In the genomic region with DNA sequence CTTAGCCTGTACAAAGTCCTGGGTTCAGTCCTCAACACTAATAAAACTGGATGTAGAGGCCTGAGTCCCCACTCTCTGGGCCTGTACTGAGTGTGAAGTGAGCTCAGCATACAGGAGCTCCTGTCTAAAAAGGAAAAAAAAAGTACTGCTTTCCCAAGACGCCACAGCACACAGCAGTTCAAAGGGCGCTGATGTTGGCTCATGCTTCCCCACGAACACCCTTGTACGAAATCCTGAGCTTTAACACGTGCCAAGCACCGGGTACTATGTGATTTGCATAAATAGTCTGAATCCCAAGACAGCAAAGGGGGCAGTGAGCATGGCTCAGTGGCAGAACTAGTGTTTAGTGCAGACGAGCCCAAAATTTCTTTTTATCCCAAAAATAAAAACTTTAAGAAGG, we compare ENCODE assay signal across 10 mouse cellular contexts. TPM values are rescaled to one million over a fixed set of nuclear protein-coding genes. Genes with fewer than 3 reads are reported as not detected.
DNase-seq lines count a peak whose midpoint lies in the region; ATAC-seq and TF ChIP-seq lines count a peak whose summit lies in the region.
"Had no signal": no experiment of that assay in that cellular context is flagged by ENCODE, and none has a peak within 500 bp of the region (broad histone marks: within the 10 kb centered on the region; RNA-seq: fewer than 3 reads in every experiment).

No protein-coding gene starts in this region.

- TF ChIP-seq CTCF in brain, embryonic 14.5 days (IDR thresholded peaks at IDR 0.05; ENCODE audit: borderline replicate concordance, extremely low read depth, insufficient read depth, insufficient read length): no peak

- H3K9me3 ChIP-seq in hindbrain, embryonic 15.5 days: no peaks in the 10 kb centered on the region
- H3K9me3 ChIP-seq in hindbrain, embryonic 14.5 days (ENCODE audit: control insufficient read depth, low read length): no peaks in the 10 kb centered on the region
- H3K9me3 ChIP-seq in midbrain, embryonic 14.5 days (ENCODE audit: control insufficient read depth, low read length): no peaks in the 10 kb centered on the region

- WGBS in hindbrain, embryonic 15.5 days: 48% methylated on average over 7 of the region's 7 CpGs
- 53% methylated on average over 7 of the region's 7 CpGs for WGBS in hindbrain, embryonic 14.5 days
- WGBS in midbrain, embryonic 14.5 days: 56% methylated on average over 7 of the region's 7 CpGs

- peak overlapping the region; percentile 3; the same call in 1 of the 2 replicates for H3K4me2 ChIP-seq in hindbrain, embryonic 15.5 days
- H3K4me2 ChIP-seq in hindbrain, embryonic 14.5 days (replicated peaks): no peak overlapping the region
- H3K4me2 ChIP-seq in midbrain, embryonic 14.5 days (ENCODE audit: low read length): peak overlapping the region; percentile 20; the same call in 1 of the 2 replicates

- H3K27ac ChIP-seq in hindbrain, embryonic 15.5 days (replicated peaks): no peak overlapping the region
- no peak overlapping the region for H3K27ac ChIP-seq in hindbrain, embryonic 14.5 days
- no peak overlapping the region for H3K27ac ChIP-seq in midbrain, embryonic 14.5 days (replicated peaks; ENCODE audit: low read depth, low read length)

- no peak for TF ChIP-seq POLR2A in brain, embryonic 14.5 days (IDR thresholded peaks at IDR 0.05; ENCODE audit: borderline replicate concordance, extremely low read depth, insufficient read depth, insufficient read length, poor library complexity, severe bottlenecking)

- no peak for DNase-seq in hindbrain, embryonic 14.5 days (ENCODE audit: low spot score)
- peak; percentile 34 for DNase-seq in brain, embryonic 14.5 days (ENCODE audit: low read depth)
- peak; percentile 87 for DNase-seq in kidney, adult 9 months
- no peak for DNase-seq in midbrain, embryonic 14.5 days
- no peak for DNase-seq in thymus, adult 18-20 months
- DNase-seq in embryo, embryonic 10.5 days (ENCODE audit: low spot score): no peak
- DNase-seq: adrenal gland, adult 8-10 months; left cerebral cortex, postnatal 4 days; thymus, postnatal 25 days had no signal

- H3K36me3 ChIP-seq in hindbrain, embryonic 15.5 days: no peaks in the 10 kb centered on the region
- no peaks in the 10 kb centered on the region for H3K36me3 ChIP-seq in hindbrain, embryonic 14.5 days (replicated peaks; ENCODE audit: control insufficient read depth, insufficient read depth)
- no peaks in the 10 kb centered on the region for H3K36me3 ChIP-seq in midbrain, embryonic 14.5 days (ENCODE audit: control insufficient read depth, insufficient read depth, low read length)

- peaks cover 46% of the 10 kb centered on the region for H3K4me1 ChIP-seq in hindbrain, embryonic 15.5 days (replicated peaks)
- peaks cover 37% of the 10 kb centered on the region for H3K4me1 ChIP-seq in hindbrain, embryonic 14.5 days (replicated peaks; ENCODE audit: control insufficient read depth, insufficient read depth, low read length)
- peaks cover 33% of the 10 kb centered on the region for H3K4me1 ChIP-seq in midbrain, embryonic 14.5 days (ENCODE audit: control insufficient read depth, insufficient read depth, low read length)

- ATAC-seq in hindbrain, embryonic 15.5 days (ENCODE audit: low FRiP score, low read depth): no peak
- ATAC-seq in hindbrain, embryonic 14.5 days (ENCODE audit: low FRiP score): no peak
- ATAC-seq in midbrain, embryonic 14.5 days (ENCODE audit: low FRiP score, low TSS enrichment): no peak

- H3K4me3 ChIP-seq in hindbrain, embryonic 15.5 days: no peak overlapping the region
- no peak overlapping the region for H3K4me3 ChIP-seq in hindbrain, embryonic 14.5 days (replicated peaks; ENCODE audit: low read length)
- no peak overlapping the region for H3K4me3 ChIP-seq in midbrain, embryonic 14.5 days (replicated peaks; ENCODE audit: low read depth, low read length)

- H3K27me3 ChIP-seq in hindbrain, embryonic 15.5 days: no peaks in the 10 kb centered on the region
- no peaks in the 10 kb centered on the region for H3K27me3 ChIP-seq in hindbrain, embryonic 14.5 days (ENCODE audit: control insufficient read depth, insufficient read depth, low read length)
- no peaks in the 10 kb centered on the region for H3K27me3 ChIP-seq in midbrain, embryonic 14.5 days (ENCODE audit: control insufficient read depth, insufficient read depth, low read length)

- no peak overlapping the region for H3K9ac ChIP-seq in hindbrain, embryonic 15.5 days
- no peak overlapping the region for H3K9ac ChIP-seq in hindbrain, embryonic 14.5 days
- no peak overlapping the region for H3K9ac ChIP-seq in midbrain, embryonic 14.5 days (replicated peaks; ENCODE audit: low read length)

RNA-seq across cellular contexts. Expression of a gene that starts 4.4 kb away (rescaled TPM):
- polyA plus RNA-seq in hindbrain, embryonic 15.5 days (2015; fragmentation: Nextera tagmentation; extraction: Ambion mirVana): 14.1 and 14.4 TPM in 2 replicates
- 19.6 and 19.8 TPM in 2 replicates for polyA plus RNA-seq in hindbrain, embryonic 14.5 days (2014; fragmentation: Nextera tagmentation; extraction: Ambion mirVana)
- polyA plus RNA-seq in brain, embryonic 14.5 days (2012; rRNA removed): 20.5 and 24.5 TPM in 2 replicates
- polyA plus RNA-seq in midbrain, embryonic 14.5 days (2014; fragmentation: Nextera tagmentation; extraction: Ambion mirVana): 16.7 and 19.1 TPM in 2 replicates

RNA-seq across cellular contexts. Expression of a gene that starts 43.3 kb away (rescaled TPM):
- 18.0 and 18.3 TPM in 2 replicates for polyA plus RNA-seq in hindbrain, embryonic 15.5 days (2015; fragmentation: Nextera tagmentation; extraction: Ambion mirVana)
- polyA plus RNA-seq in hindbrain, embryonic 14.5 days (2014; fragmentation: Nextera tagmentation; extraction: Ambion mirVana): 19.7 and 21.3 TPM in 2 replicates
- 17.6 and 18.6 TPM in 2 replicates for polyA plus RNA-seq in brain, embryonic 14.5 days (2012; rRNA removed)
- 16.5 and 18.5 TPM in 2 replicates for polyA plus RNA-seq in midbrain, embryonic 14.5 days (2014; fragmentation: Nextera tagmentation; extraction: Ambion mirVana)

Comparison
In these comparisons a context has a peak if more than half of its experiments do, and no peak if none do; other contexts are left out.
1. DNase-seq: peak in brain, embryonic 14.5 days (single experiment) and kidney, adult 9 months (single experiment); none in hindbrain, embryonic 14.5 days (single experiment), midbrain, embryonic 14.5 days (single experiment), thymus, adult 18-20 months (0 of 2) and embryo, embryonic 10.5 days (single experiment).